Mouse (Mus musculus) liver, embryonic 16.5 days (tissue): ENCODE measurements around the gene Lyplal1. TPM values are rescaled to one million over a fixed set of nuclear protein-coding genes. Genes with fewer than 3 reads are reported as not detected.

Source experiments
- ATAC-seq: fragments of 200-750 bp; cut with Nextera tagmentation; 2 replicates; pipeline ENCODE4 v1.8.0; 2017; ENCODE audit warnings: low read depth, mild to moderate bottlenecking, moderate number of reproducible peaks, moderate library complexity
- H3K27ac ChIP-seq: fragments of 300-500 bp; sonication (generic); 2 replicates; pipeline ENCODE4 v1.5.1; 2014; ENCODE audit warnings: mild to moderate bottlenecking, low read length
- H3K27me3 ChIP-seq: fragments of 300-500 bp; sonication (generic); 2 replicates; pipeline ENCODE4 v1.6.1; 2014; ENCODE audit warnings: low read depth, low read length, mixed read lengths; ENCODE audit not compliant: control insufficient read depth, insufficient read depth
- H3K36me3 ChIP-seq: fragments of 300-500 bp; sonication (generic); 2 replicates; pipeline ENCODE4 v1.6.1; 2014; ENCODE audit warnings: mild to moderate bottlenecking; ENCODE audit not compliant: control insufficient read depth, insufficient read depth
- H3K4me1 ChIP-seq: fragments of 300-500 bp; sonication (generic); 2 replicates; pipeline ENCODE4 v1.6.1; 2014; ENCODE audit warnings: low read depth, low read length, mixed read lengths; ENCODE audit not compliant: control insufficient read depth
- H3K4me2 ChIP-seq: fragments of 300-500 bp; sonication (generic); 2 replicates; pipeline ENCODE4 v1.6.1; 2014; ENCODE audit warnings: low read depth, low read length, mixed read lengths
- H3K4me3 ChIP-seq: fragments of 300-500 bp; sonication (generic); 2 replicates; pipeline ENCODE4 v1.5.1; 2014; ENCODE audit warnings: low read depth, mild to moderate bottlenecking, low read length
- H3K9ac ChIP-seq: fragments of 300-500 bp; sonication (generic); 2 replicates; pipeline ENCODE4 v1.6.1; 2014; ENCODE audit warnings: low read depth, low read length
- H3K9me3 ChIP-seq: fragments of 300-500 bp; sonication (generic); replicated peaks from 2 replicates; pipeline ENCODE4 v1.6.1; 2016; ENCODE audit warnings: low read length; ENCODE audit not compliant: control insufficient read depth
- WGBS: fragments of 180-500 bp; shearing (Covaris S2); extraction: QIAGEN DNeasy Blood & Tissue Kit; methylation state at CpG from one replicate; pipeline ENCODE4 v1.1.7; 2014; ENCODE audit not compliant: insufficient replicate concordance; 5-methylcytosine and 5-hydroxymethylcytosine counted together
- polyA plus RNA-seq: library from polyadenylated mRNA; unstranded; fragments of >200 nt; fragmentation: Nextera tagmentation; extraction: Ambion mirVana; gene quantifications from 2 replicates; pipeline ENCODE4 v1.2.1, GENCODE M21; 2015

The Lyplal1 gene
- polyA plus RNA-seq, 1 experiment from 2014 or later, result 8.7 TPM

GRCm38 (mm10) chr1:186053280-186054043 is 63.6 kb downstream of the Lyplal1 start:
- H3K9me3 ChIP-seq, result no peaks in the 10 kb centered on the region
- H3K4me2 ChIP-seq, result no peak overlapping the region
- no peak for ATAC-seq
- no peak overlapping the region for H3K27ac ChIP-seq
- H3K4me1 ChIP-seq, result no peaks in the 10 kb centered on the region
- H3K9ac ChIP-seq, result no peak overlapping the region
- H3K27me3 ChIP-seq, result no peaks in the 10 kb centered on the region
- 70% methylated on average over 12 of the region's 12 CpGs for WGBS
- H3K4me3 ChIP-seq, result no peak overlapping the region
- H3K36me3 ChIP-seq, result no peaks in the 10 kb centered on the region

- Histone ChIP-seq H3K9ac (no peak overlapping the region), H3K9me3 (no peaks in the 10 kb centered on the region), H3K4me1 (no peaks in the 10 kb centered on the region), H3K27me3 (no peaks in the 10 kb centered on the region), H3K4me2 (no peak overlapping the region), H3K4me3 (no peak overlapping the region), H3K36me3 (no peaks in the 10 kb centered on the region), H3K27ac (no peak overlapping the region)
- ATAC-seq, result no peak
- 66% methylated on average over 11 of the region's 11 CpGs for WGBS
Observed at GRCm38 (mm10) chr1:186043709-186044452, 73.2 kb downstream of the Lyplal1 start.

GRCm38 (mm10) chr1:186041841-186042240 is 75.3 kb downstream of the Lyplal1 start:
- H3K4me1 ChIP-seq, result no peaks in the 10 kb centered on the region
- H3K4me2 ChIP-seq, result no peak overlapping the region
- WGBS, result 42% methylated on average over 1 of the region's 1 CpGs
- no peak overlapping the region for H3K9ac ChIP-seq
- no peaks in the 10 kb centered on the region for H3K27me3 ChIP-seq
- no peaks in the 10 kb centered on the region for H3K9me3 ChIP-seq
- H3K4me3 ChIP-seq, result no peak overlapping the region
- H3K36me3 ChIP-seq, result no peaks in the 10 kb centered on the region
- ATAC-seq, result no peak
- no peak overlapping the region for H3K27ac ChIP-seq
